Mouse (Mus musculus): ENCODE results near the gene Uxs1.

Uxs1 gene

GRCm38 (mm10) chr1:43722459-43722858 is 105.1 kb downstream of the Uxs1 start:
- DNase-seq (ENCODE audit: low spot score in 2 of 2) = no peak

- no peak for DNase-seq (ENCODE audit: low spot score in 2 of 2)
Measured at GRCm38 (mm10) chr1:43718793-43719192, 108.8 kb downstream of the Uxs1 start.

GRCm38 (mm10) chr1:43717967-43718366 is 109.6 kb downstream of the Uxs1 start:
- DNase-seq (ENCODE audit: low spot score in 2 of 2) = no peak

GRCm38 (mm10) chr1:43714841-43715240 is 112.8 kb downstream of the Uxs1 start:
- no peak for DNase-seq (ENCODE audit: low spot score in 2 of 2)

GRCm38 (mm10) chr1:43698577-43699000 is 129.0 kb downstream of the Uxs1 start:
- no peak for DNase-seq (ENCODE audit: low spot score in 2 of 2)

All from urinary bladder, adult 18-20 months (tissue).